Mouse (Mus musculus) kidney, embryonic 14.5 days (tissue): ENCODE data around the gene Bcar1. TPM values are rescaled to one million over a fixed set of nuclear protein-coding genes. Genes with fewer than 3 reads are reported as not detected.

Experiments used
- ATAC-seq: fragments of 200-750 bp; cut with Nextera tagmentation; 2 replicates; pipeline ENCODE4 v1.8.0; 2017; ENCODE audit warnings: moderate number of reproducible peaks, mild to moderate bottlenecking, moderate TSS enrichment, moderate library complexity; ENCODE audit not compliant: low FRiP score, low TSS enrichment
- H3K27ac ChIP-seq: fragments of 300-500 bp; sonication (generic); 2 replicates; pipeline ENCODE4 v1.5.1; 2014; ENCODE audit warnings: low read depth, mild to moderate bottlenecking, low read length, moderate library complexity, mixed read lengths
- H3K27me3 ChIP-seq: fragments of 300-500 bp; sonication (generic); 2 replicates; pipeline ENCODE4 v1.6.1; 2014; ENCODE audit warnings: mild to moderate bottlenecking, low read length; ENCODE audit not compliant: control insufficient read depth, insufficient read depth
- H3K36me3 ChIP-seq: fragments of 300-500 bp; sonication (generic); 2 replicates; pipeline ENCODE4 v1.6.1; 2014; ENCODE audit warnings: low read length, mixed read lengths; ENCODE audit not compliant: control insufficient read depth, insufficient read depth
- H3K4me1 ChIP-seq: fragments of 300-500 bp; sonication (generic); 2 replicates; pipeline ENCODE4 v1.6.1; 2014; ENCODE audit warnings: low read length, mixed read lengths; ENCODE audit not compliant: control insufficient read depth, insufficient read depth
- H3K4me2 ChIP-seq: fragments of 300-500 bp; sonication (generic); replicated peaks from 2 replicates; pipeline ENCODE4 v1.6.1; 2014; ENCODE audit warnings: low read depth, mild to moderate bottlenecking, low read length
- H3K4me3 ChIP-seq: fragments of 300-500 bp; sonication (generic); 2 replicates; pipeline ENCODE4 v1.5.1; 2014; ENCODE audit warnings: mild to moderate bottlenecking, low read length
- H3K9ac ChIP-seq: fragments of 300-500 bp; sonication (generic); 2 replicates; pipeline ENCODE4 v1.6.1; 2014; ENCODE audit warnings: low read depth, mild to moderate bottlenecking, low read length, moderate library complexity
- H3K9me3 ChIP-seq: fragments of 300-500 bp; sonication (generic); 2 replicates; pipeline ENCODE4 v1.6.1; 2016; ENCODE audit warnings: low read length; ENCODE audit not compliant: control insufficient read depth
- WGBS: fragments of 180-500 bp; shearing (Covaris S2); extraction: QIAGEN DNeasy Blood & Tissue Kit; methylation state at CpG from one replicate; pipeline ENCODE4 v1.1.7; 2014; 5-methylcytosine and 5-hydroxymethylcytosine counted together
- polyA plus RNA-seq: library from polyadenylated mRNA; unstranded; fragments of >200 nt; fragmentation: Nextera tagmentation; extraction: Ambion mirVana; gene quantifications from 2 replicates; pipeline ENCODE4 v1.2.1, GENCODE M21; 2014

Gene Bcar1
- polyA plus RNA-seq, 1 experiment from 2014 or later: 55.6 TPM

DNA sequence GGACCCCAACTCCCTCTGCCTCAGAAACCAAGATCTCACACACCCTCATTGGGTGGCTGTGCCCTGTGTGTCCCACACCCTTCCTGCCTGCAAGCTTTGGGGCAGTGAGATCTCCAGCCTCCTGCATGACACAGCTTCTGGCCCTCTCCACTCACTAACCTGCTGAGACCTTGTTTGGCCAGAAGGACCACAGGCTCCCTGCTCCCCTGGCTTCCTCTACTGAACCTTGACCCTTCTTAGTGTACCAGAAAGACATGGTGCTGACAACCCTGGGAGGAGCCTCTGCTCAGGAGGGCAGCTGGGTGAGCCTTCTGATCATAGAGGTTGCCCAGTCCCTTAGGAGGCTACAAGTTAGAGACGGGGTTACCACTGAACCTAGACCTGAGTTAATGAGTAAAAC lies 34.4 kb downstream of the Bcar1 start:
- H3K4me2 ChIP-seq: no peak overlapping the region
- ATAC-seq: no peak
- no peaks in the 10 kb centered on the region for H3K9me3 ChIP-seq
- no peak overlapping the region for H3K9ac ChIP-seq
- H3K27me3 ChIP-seq: no peaks in the 10 kb centered on the region
- 68% methylated on average over 1 of the region's 1 CpGs for WGBS
- H3K4me3 ChIP-seq: no peak overlapping the region
- H3K36me3 ChIP-seq: peaks cover 53% of the 10 kb centered on the region
- peak overlapping the region; percentile 57 for H3K27ac ChIP-seq
- H3K4me1 ChIP-seq: no peaks in the 10 kb centered on the region

DNA sequence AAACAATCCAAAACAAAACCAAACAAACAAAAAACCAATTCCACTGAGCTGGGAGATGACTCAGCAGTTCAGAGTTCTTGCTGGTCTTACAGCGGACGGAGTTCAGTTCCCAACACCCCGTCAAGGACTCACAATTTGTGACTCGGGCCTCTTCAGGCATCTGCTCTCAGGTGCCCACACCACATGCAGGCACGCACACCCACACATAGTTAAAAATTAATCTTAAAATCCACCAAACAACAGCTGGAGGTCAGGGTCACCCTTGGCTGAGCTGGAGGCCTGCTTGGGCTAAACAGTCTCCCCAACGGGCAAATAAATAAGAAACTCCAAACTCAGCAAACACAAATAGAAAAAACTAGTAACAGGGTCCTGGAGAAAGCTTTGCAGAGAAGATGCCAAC lies 35.3 kb downstream of the Bcar1 start:
- Histone ChIP-seq H3K4me2 (no peak overlapping the region), H3K27me3 (no peaks in the 10 kb centered on the region), H3K27ac (peak overlapping the region; percentile 57), H3K4me3 (no peak overlapping the region), H3K9ac (0 out of 2 replicates have a peak overlapping the region, but pooled peaks have one; percentile 7), H3K4me1 (no peaks in the 10 kb centered on the region), H3K36me3 (peaks cover 43% of the 10 kb centered on the region), H3K9me3 (no peaks in the 10 kb centered on the region)
- 72% methylated on average over 6 of the region's 6 CpGs for WGBS
- no peak for ATAC-seq

DNA sequence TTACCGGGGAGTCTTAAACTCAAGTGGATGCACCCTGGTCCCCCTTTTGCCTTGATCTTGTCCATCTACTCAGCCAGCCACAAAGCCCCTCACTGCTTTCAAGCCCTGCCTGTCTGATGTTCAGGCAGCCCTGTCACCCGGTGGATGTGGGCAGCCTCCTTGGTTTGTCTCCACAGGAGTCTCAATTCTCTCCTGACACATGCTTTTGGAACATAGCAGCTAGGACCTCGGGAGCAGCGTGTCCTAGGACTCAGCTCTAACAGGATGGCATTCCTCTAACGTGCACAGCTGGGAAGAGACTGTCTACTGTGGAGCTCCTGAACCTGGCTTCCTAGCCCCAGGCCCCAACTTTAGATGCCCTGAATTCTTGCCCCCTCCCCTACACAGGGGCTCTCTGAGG lies 37.9 kb downstream of the Bcar1 start:
- no peaks in the 10 kb centered on the region for H3K9me3 ChIP-seq
- no peaks in the 10 kb centered on the region for H3K27me3 ChIP-seq
- H3K4me2 ChIP-seq: no peak overlapping the region
- peaks cover 18% of the 10 kb centered on the region for H3K36me3 ChIP-seq
- 75% methylated on average over 5 of the region's 5 CpGs for WGBS
- no peak overlapping the region for H3K4me3 ChIP-seq
- no peaks in the 10 kb centered on the region for H3K4me1 ChIP-seq
- no peak overlapping the region for H3K9ac ChIP-seq
- ATAC-seq: no peak
- no peak overlapping the region for H3K27ac ChIP-seq

DNA sequence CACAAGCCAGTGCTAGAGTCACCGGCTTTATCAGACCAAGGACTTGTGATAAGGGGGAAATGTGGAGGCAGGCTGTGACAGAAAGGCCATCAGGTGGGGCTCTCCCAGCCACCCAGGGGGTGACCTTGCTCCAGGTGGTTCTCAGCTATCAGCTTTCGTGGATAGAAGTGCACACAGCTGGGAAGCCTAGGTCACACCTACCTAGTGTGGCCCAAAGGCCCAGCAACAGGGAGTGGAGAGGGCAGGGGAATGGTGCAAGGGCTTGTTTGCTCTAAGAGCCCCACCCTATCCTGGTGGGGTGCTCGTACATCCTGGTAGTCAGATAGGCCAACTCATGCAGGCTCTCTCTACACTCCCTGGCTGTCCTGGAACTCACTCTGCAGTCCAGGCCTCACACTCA lies 38.4 kb downstream of the Bcar1 start:
- WGBS: 75% methylated on average over 3 of the region's 3 CpGs
- H3K27ac ChIP-seq: no peak overlapping the region
- H3K4me2 ChIP-seq: no peak overlapping the region
- H3K36me3 ChIP-seq: peaks cover 13% of the 10 kb centered on the region
- no peaks in the 10 kb centered on the region for H3K9me3 ChIP-seq
- H3K9ac ChIP-seq: no peak overlapping the region
- no peaks in the 10 kb centered on the region for H3K27me3 ChIP-seq
- ATAC-seq: no peak
- no peaks in the 10 kb centered on the region for H3K4me1 ChIP-seq
- no peak overlapping the region for H3K4me3 ChIP-seq

DNA sequence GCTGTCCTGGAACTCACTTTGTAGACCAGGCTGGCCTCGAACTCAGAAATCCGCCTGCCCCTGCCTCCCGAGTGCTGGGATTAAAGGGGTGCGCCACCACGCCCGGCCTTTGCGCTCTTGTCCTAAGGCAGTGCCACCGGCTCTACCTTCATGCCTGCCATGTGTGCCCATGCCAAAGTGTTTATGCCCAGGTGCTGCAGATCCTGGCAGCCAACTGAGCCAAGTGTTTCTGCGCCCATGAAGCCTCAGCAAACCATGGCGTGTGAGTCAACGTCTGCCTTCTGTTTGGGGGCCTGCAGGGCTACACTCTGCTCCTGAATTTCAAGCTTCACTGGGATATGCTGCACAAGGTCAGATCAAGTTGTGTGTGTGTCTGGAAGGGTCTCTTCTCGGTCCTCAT lies 39.0 kb downstream of the Bcar1 start:
- H3K27ac ChIP-seq: no peak overlapping the region
- 94% methylated on average over 12 of the region's 12 CpGs for WGBS
- ATAC-seq: no peak
- H3K4me1 ChIP-seq: no peaks in the 10 kb centered on the region
- H3K27me3 ChIP-seq: no peaks in the 10 kb centered on the region
- H3K9me3 ChIP-seq: no peaks in the 10 kb centered on the region
- no peak overlapping the region for H3K9ac ChIP-seq
- no peak overlapping the region for H3K4me3 ChIP-seq
- H3K4me2 ChIP-seq: no peak overlapping the region
- peaks cover 6% of the 10 kb centered on the region; the same call in 1 of the 2 replicates for H3K36me3 ChIP-seq

DNA sequence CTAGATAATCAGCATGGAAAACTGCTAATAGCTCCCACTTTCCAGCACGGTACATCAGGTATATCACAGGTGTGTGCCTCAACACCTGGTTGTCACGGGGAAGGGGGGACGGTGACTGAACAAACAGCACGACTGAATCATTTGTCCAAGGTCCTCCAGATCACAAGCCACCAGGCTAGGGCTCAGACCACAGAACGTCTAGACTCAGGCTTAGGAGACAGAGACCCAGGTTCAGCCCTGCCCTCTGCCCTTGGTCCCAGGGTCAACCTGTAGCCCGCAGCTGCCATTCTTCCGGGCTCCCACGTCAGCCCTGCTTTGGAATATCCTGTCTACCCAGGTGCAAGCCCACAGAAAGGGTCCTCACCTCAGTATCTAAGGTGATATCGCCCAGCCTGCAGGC lies 42.2 kb downstream of the Bcar1 start:
- Histone ChIP-seq H3K4me1 (no peaks in the 10 kb centered on the region), H3K9ac (no peak overlapping the region), H3K36me3 (no peaks in the 10 kb centered on the region), H3K27ac (no peak overlapping the region), H3K4me2 (no peak overlapping the region), H3K9me3 (no peaks in the 10 kb centered on the region), H3K27me3 (no peaks in the 10 kb centered on the region), H3K4me3 (no peak overlapping the region)
- no peak for ATAC-seq
- WGBS: 76% methylated on average over 9 of the region's 9 CpGs

- Histone ChIP-seq H3K27me3 (no peaks in the 10 kb centered on the region), H3K9me3 (no peaks in the 10 kb centered on the region), H3K4me3 (no peak overlapping the region), H3K27ac (no peak overlapping the region), H3K9ac (no peak overlapping the region), H3K36me3 (no peaks in the 10 kb centered on the region), H3K4me2 (no peak overlapping the region), H3K4me1 (no peaks in the 10 kb centered on the region)
- no peak for ATAC-seq
- WGBS: 92% methylated on average over 5 of the region's 5 CpGs
Observed at GRCm38 (mm10) chr8:111700740-111701139, 42.9 kb downstream of the Bcar1 start.

DNA sequence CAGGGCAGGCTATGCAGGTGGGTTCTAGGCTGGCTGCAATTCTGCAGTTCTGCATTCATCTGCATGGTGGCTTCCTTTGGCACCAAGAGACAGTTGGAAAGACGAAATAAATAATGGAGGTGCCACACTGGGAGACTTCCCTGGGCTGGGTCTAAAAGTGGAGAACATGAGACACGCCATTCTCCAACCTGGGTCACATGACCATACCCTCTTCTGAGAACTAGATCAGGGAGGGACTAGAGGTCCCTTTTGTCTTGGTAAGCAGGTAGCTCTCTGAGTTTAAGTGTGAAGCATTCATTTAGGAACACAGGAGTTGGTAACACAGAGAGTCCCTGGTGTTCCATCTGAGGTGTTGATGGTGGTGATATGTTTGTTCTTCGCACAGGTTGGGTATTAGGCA lies 43.4 kb downstream of the Bcar1 start:
- H3K27me3 ChIP-seq: no peaks in the 10 kb centered on the region
- no peak overlapping the region for H3K4me2 ChIP-seq
- no peak overlapping the region for H3K27ac ChIP-seq
- H3K4me1 ChIP-seq: no peaks in the 10 kb centered on the region
- no peaks in the 10 kb centered on the region for H3K9me3 ChIP-seq
- no peaks in the 10 kb centered on the region for H3K36me3 ChIP-seq
- WGBS: 78% methylated on average over 3 of the region's 3 CpGs
- H3K9ac ChIP-seq: no peak overlapping the region
- no peak for ATAC-seq
- H3K4me3 ChIP-seq: no peak overlapping the region

- no peak for ATAC-seq
- WGBS: 0% methylated on average over 1 of the region's 1 CpGs
- no peaks in the 10 kb centered on the region for H3K9me3 ChIP-seq
- H3K4me3 ChIP-seq: no peak overlapping the region
- H3K27ac ChIP-seq: no peak overlapping the region
- H3K36me3 ChIP-seq: no peaks in the 10 kb centered on the region
- H3K4me1 ChIP-seq: no peaks in the 10 kb centered on the region
- no peaks in the 10 kb centered on the region for H3K27me3 ChIP-seq
- no peak overlapping the region for H3K4me2 ChIP-seq
- H3K9ac ChIP-seq: no peak overlapping the region
Observed at GRCm38 (mm10) chr8:111699035-111699434, 44.6 kb downstream of the Bcar1 start.

DNA sequence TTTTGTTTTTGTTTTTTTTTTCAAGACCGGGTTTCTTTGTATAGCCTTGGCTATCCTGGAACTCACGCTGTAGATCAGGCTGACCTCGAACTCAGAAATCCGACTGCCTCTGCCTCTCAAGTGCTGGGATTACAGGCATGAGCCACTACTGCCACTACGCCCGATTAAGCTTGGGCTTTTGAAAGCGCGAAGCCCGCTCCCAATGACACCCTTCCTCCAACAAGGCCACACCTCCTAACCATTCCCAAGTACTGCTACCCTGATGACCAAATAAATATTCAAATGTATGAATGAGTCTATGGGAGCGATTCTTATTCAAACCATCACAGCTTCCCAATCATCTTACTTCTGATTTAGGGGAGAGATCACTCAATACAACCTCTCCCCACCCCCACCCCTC lies 46.0 kb downstream of the Bcar1 start:
- no peak overlapping the region for H3K4me3 ChIP-seq
- no peak for ATAC-seq
- H3K36me3 ChIP-seq: no peaks in the 10 kb centered on the region
- H3K4me2 ChIP-seq: no peak overlapping the region
- H3K27me3 ChIP-seq: no peaks in the 10 kb centered on the region
- H3K9ac ChIP-seq: no peak overlapping the region
- peaks cover 4% of the 10 kb centered on the region; the same call in 1 of the 2 replicates for H3K4me1 ChIP-seq
- H3K9me3 ChIP-seq: 0 out of 2 replicates have a peak, but pooled peaks cover 2% of the 10 kb centered on the region
- no peak overlapping the region for H3K27ac ChIP-seq
- 81% methylated on average over 10 of the region's 10 CpGs for WGBS
